In the genomic region with DNA sequence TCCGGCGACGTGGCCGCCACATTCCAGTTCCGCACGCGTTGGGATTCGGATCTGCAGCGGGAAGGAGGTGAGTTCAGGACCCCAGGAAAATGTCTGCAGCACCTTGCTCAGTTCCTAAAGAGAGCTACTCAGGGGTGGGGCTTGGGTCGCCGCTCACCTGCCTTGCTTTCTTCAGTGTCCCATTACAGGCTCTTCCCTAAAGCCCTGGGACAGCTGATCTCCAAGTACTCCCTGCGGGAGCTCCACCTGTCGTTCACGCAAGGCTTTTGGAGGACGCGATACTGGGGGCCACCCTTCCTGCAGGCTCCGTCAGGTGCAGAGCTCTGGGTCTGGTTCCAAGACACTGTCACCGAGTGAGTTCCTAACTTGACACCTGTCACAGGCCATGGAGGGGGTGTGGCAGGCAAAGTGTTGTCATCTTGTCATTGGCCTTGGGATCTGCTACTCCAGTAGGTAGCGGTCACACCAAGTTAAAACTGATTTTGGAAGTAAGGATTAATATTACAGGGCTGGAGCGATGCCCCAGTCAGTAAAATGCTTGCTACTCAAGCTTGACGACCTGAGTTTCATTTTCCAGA, we compare ENCODE assay signal across 7 mouse cellular contexts. TPM values are rescaled to one million over a fixed set of nuclear protein-coding genes. Genes with fewer than 3 reads are reported as not detected.
DNase-seq lines count a peak whose midpoint lies in the region; ATAC-seq and TF ChIP-seq lines count a peak whose summit lies in the region.

No protein-coding gene starts in this region.

- ATAC-seq in embryonic facial prominence, embryonic 11.5 days (replicated peaks; ENCODE audit: insufficient number of reproducible peaks, low FRiP score, low TSS enrichment, low read depth), result 0 out of 2 replicates have a peak, but pooled peaks have one; percentile 37
- peak; percentile 67 for ATAC-seq in hindbrain, embryonic 15.5 days (ENCODE audit: low FRiP score, low read depth)
- ATAC-seq in midbrain, embryonic 16.5 days, result peak; percentile 64

- no peak for TF ChIP-seq POLR2A in liver, adult 2 months (IDR thresholded peaks at IDR 0.05; ENCODE audit: extremely low read depth, insufficient read depth, low read length)

- H3K27me3 ChIP-seq in liver, adult 2 months (ENCODE audit: control insufficient read depth, insufficient read depth, low read length), result no peaks in the 10 kb centered on the region
- H3K27me3 ChIP-seq in embryonic facial prominence, embryonic 11.5 days (ENCODE audit: control insufficient read depth, insufficient read depth, low read length), result no peaks in the 10 kb centered on the region
- H3K27me3 ChIP-seq in hindbrain, embryonic 15.5 days, result no peaks in the 10 kb centered on the region
- no peaks in the 10 kb centered on the region for H3K27me3 ChIP-seq in midbrain, embryonic 16.5 days (ENCODE audit: control insufficient read depth, insufficient read depth, low read depth, low read length)

- peaks cover 7% of the 10 kb centered on the region; the same call in 1 of the 2 replicates for H3K36me3 ChIP-seq in liver, adult 2 months (ENCODE audit: control insufficient read depth, insufficient read depth, low read length)
- no peaks in the 10 kb centered on the region for H3K36me3 ChIP-seq in embryonic facial prominence, embryonic 11.5 days (replicated peaks; ENCODE audit: control insufficient read depth, insufficient read depth, low read depth, low read length)
- H3K36me3 ChIP-seq in hindbrain, embryonic 15.5 days, result peaks cover 28% of the 10 kb centered on the region
- peaks cover 26% of the 10 kb centered on the region for H3K36me3 ChIP-seq in midbrain, embryonic 16.5 days (ENCODE audit: control insufficient read depth, insufficient read depth, low read length)

- H3K4me1 ChIP-seq in liver, adult 2 months (ENCODE audit: control insufficient read depth, insufficient read depth, low read length), result no peaks in the 10 kb centered on the region; the same call in 1 of the 2 replicates
- no peaks in the 10 kb centered on the region for H3K4me1 ChIP-seq in embryonic facial prominence, embryonic 11.5 days (ENCODE audit: control insufficient read depth, insufficient read depth, low read length)
- peaks cover 23% of the 10 kb centered on the region for H3K4me1 ChIP-seq in hindbrain, embryonic 15.5 days (replicated peaks)
- H3K4me1 ChIP-seq in midbrain, embryonic 16.5 days (ENCODE audit: control insufficient read depth, insufficient read depth, low read length), result peaks cover 9% of the 10 kb centered on the region

- H3K4me2 ChIP-seq in embryonic facial prominence, embryonic 11.5 days (ENCODE audit: low read depth, low read length), result peak overlapping the region; percentile 90
- peak overlapping the region; percentile 89 for H3K4me2 ChIP-seq in hindbrain, embryonic 15.5 days
- H3K4me2 ChIP-seq in midbrain, embryonic 16.5 days (ENCODE audit: low read length), result peak overlapping the region; percentile 94

- WGBS in liver, adult 2 months, result 2% methylated on average over 21 of the region's 21 CpGs
- 6% methylated on average over 21 of the region's 21 CpGs for WGBS in embryonic facial prominence, embryonic 11.5 days
- 7% methylated on average over 21 of the region's 21 CpGs for WGBS in hindbrain, embryonic 15.5 days
- 5% methylated on average over 21 of the region's 21 CpGs for WGBS in midbrain, embryonic 16.5 days

- 0 out of 2 replicates have a peak, but pooled peaks have one; percentile 9 for TF ChIP-seq CTCF in liver, adult 2 months (IDR thresholded peaks at IDR 0.05; ENCODE audit: low read depth, low read length)

- peaks cover 6% of the 10 kb centered on the region; the same call in 1 of the 2 replicates for H3K79me2 ChIP-seq in liver, adult 2 months (ENCODE audit: control insufficient read depth, insufficient read depth, low read length)

- H3K9me3 ChIP-seq in embryonic facial prominence, embryonic 11.5 days (replicated peaks; ENCODE audit: control insufficient read depth, low read length), result no peaks in the 10 kb centered on the region
- no peaks in the 10 kb centered on the region for H3K9me3 ChIP-seq in hindbrain, embryonic 15.5 days
- no peaks in the 10 kb centered on the region for H3K9me3 ChIP-seq in midbrain, embryonic 16.5 days (replicated peaks; ENCODE audit: control insufficient read depth, low read length, poor library complexity, severe bottlenecking)

- DNase-seq in liver, adult 2 months (ENCODE audit: extremely low read depth, low read depth, low spot score), result peak; percentile 18
- no peak for DNase-seq in liver
- DNase-seq in embryonic facial prominence, embryonic 11.5 days (ENCODE audit: low spot score), result no peak
- DNase-seq in spleen, adult 18-20 months, result no peak
- DNase-seq in right cerebral cortex, postnatal 14 days, result no peak

- peak overlapping the region; percentile 86 for H3K9ac ChIP-seq in liver, adult 2 months (ENCODE audit: low read depth, low read length)
- H3K9ac ChIP-seq in embryonic facial prominence, embryonic 11.5 days (replicated peaks; ENCODE audit: low read length), result peak overlapping the region; percentile 82
- H3K9ac ChIP-seq in hindbrain, embryonic 15.5 days, result peak overlapping the region; percentile 68
- H3K9ac ChIP-seq in midbrain, embryonic 16.5 days (ENCODE audit: low read depth, low read length), result peak overlapping the region; percentile 73

- peak overlapping the region; percentile 89 for H3K4me3 ChIP-seq in liver, adult 2 months (ENCODE audit: insufficient read depth, low read depth, low read length)
- peak overlapping the region; percentile 75 for H3K4me3 ChIP-seq in embryonic facial prominence, embryonic 11.5 days (ENCODE audit: low read depth, low read length)
- H3K4me3 ChIP-seq in hindbrain, embryonic 15.5 days, result peak overlapping the region; percentile 58
- peak overlapping the region; percentile 90 for H3K4me3 ChIP-seq in midbrain, embryonic 16.5 days (ENCODE audit: low read depth, low read length)

- peak overlapping the region; percentile 9; the same call in 1 of the 2 replicates for H3K27ac ChIP-seq in liver, adult 2 months (replicated peaks; ENCODE audit: insufficient read depth, low read depth, low read length)
- H3K27ac ChIP-seq in embryonic facial prominence, embryonic 11.5 days (replicated peaks; ENCODE audit: low read depth, low read length), result no peak overlapping the region
- H3K27ac ChIP-seq in hindbrain, embryonic 15.5 days (replicated peaks), result peak overlapping the region; percentile 82; the same call in 1 of the 2 replicates
- H3K27ac ChIP-seq in midbrain, embryonic 16.5 days (ENCODE audit: low read length), result peak overlapping the region; percentile 54; the same call in 1 of the 2 replicates

RNA-seq across cellular contexts. Expression of a gene that starts 0.5 kb away (rescaled TPM):
- total RNA-seq in liver, adult 2 months (2014; rRNA removed), result 7.5 and 14.2 TPM in 2 replicates
- 56.7 and 63.7 TPM in 2 replicates for polyA plus RNA-seq in liver, adult 2 months (2012; rRNA removed)
- polyA plus RNA-seq in embryonic facial prominence, embryonic 11.5 days (2014; fragmentation: Nextera tagmentation; extraction: Ambion mirVana), result 38.4 and 43.3 TPM in 2 replicates
- 93.4 and 103 TPM in 2 replicates for polyA plus RNA-seq in hindbrain, embryonic 15.5 days (2015; fragmentation: Nextera tagmentation; extraction: Ambion mirVana)
- polyA plus RNA-seq in midbrain, embryonic 16.5 days (2015; fragmentation: Nextera tagmentation; extraction: Ambion mirVana), result 87.7 and 97.0 TPM in 2 replicates

RNA-seq across cellular contexts. Expression of a gene that starts 11.9 kb away (rescaled TPM):
- 8.1 and 10.1 TPM in 2 replicates for total RNA-seq in liver, adult 2 months (2014; rRNA removed)
- 7.6 and 9.5 TPM in 2 replicates for polyA plus RNA-seq in liver, adult 2 months (2012; rRNA removed)
- 1.6 and 4.2 TPM in 2 replicates for polyA plus RNA-seq in embryonic facial prominence, embryonic 11.5 days (2014; fragmentation: Nextera tagmentation; extraction: Ambion mirVana)
- 22.8 and 23.1 TPM in 2 replicates for polyA plus RNA-seq in hindbrain, embryonic 15.5 days (2015; fragmentation: Nextera tagmentation; extraction: Ambion mirVana)
- polyA plus RNA-seq in midbrain, embryonic 16.5 days (2015; fragmentation: Nextera tagmentation; extraction: Ambion mirVana), result 16.6 and 17.8 TPM in 2 replicates

RNA-seq across cellular contexts. Expression of a gene that starts 24.3 kb away (rescaled TPM):
- total RNA-seq in liver, adult 2 months (2014; rRNA removed), result not detected in 2 replicates
- not detected in 2 replicates for polyA plus RNA-seq in liver, adult 2 months (2012; rRNA removed)
- polyA plus RNA-seq in embryonic facial prominence, embryonic 11.5 days (2014; fragmentation: Nextera tagmentation; extraction: Ambion mirVana), result not detected in 2 replicates
- not detected in 2 replicates for polyA plus RNA-seq in hindbrain, embryonic 15.5 days (2015; fragmentation: Nextera tagmentation; extraction: Ambion mirVana)
- not detected in 2 replicates for polyA plus RNA-seq in midbrain, embryonic 16.5 days (2015; fragmentation: Nextera tagmentation; extraction: Ambion mirVana)

RNA-seq across cellular contexts. Expression of a gene that starts 37.0 kb away (rescaled TPM):
- total RNA-seq in liver, adult 2 months (2014; rRNA removed), result 0.46 TPM in 1 of 2 replicates, not detected in the other
- polyA plus RNA-seq in liver, adult 2 months (2012; rRNA removed), result 11.7 and 14.2 TPM in 2 replicates
- 2.6 and 4.3 TPM in 2 replicates for polyA plus RNA-seq in embryonic facial prominence, embryonic 11.5 days (2014; fragmentation: Nextera tagmentation; extraction: Ambion mirVana)
- polyA plus RNA-seq in hindbrain, embryonic 15.5 days (2015; fragmentation: Nextera tagmentation; extraction: Ambion mirVana), result 5.0 and 6.6 TPM in 2 replicates
- polyA plus RNA-seq in midbrain, embryonic 16.5 days (2015; fragmentation: Nextera tagmentation; extraction: Ambion mirVana), result 7.5 and 8.2 TPM in 2 replicates

RNA-seq across cellular contexts. Expression of a gene that starts 41.0 kb away (rescaled TPM):
- total RNA-seq in liver, adult 2 months (2014; rRNA removed), result 33.7 and 40.9 TPM in 2 replicates
- 145 and 157 TPM in 2 replicates for polyA plus RNA-seq in liver, adult 2 months (2012; rRNA removed)
- 53.3 and 58.3 TPM in 2 replicates for polyA plus RNA-seq in embryonic facial prominence, embryonic 11.5 days (2014; fragmentation: Nextera tagmentation; extraction: Ambion mirVana)
- polyA plus RNA-seq in hindbrain, embryonic 15.5 days (2015; fragmentation: Nextera tagmentation; extraction: Ambion mirVana), result 82.7 and 88.2 TPM in 2 replicates
- polyA plus RNA-seq in midbrain, embryonic 16.5 days (2015; fragmentation: Nextera tagmentation; extraction: Ambion mirVana), result 86.7 and 90.0 TPM in 2 replicates
